Mouse (Mus musculus) limb, embryonic 14.5 days (tissue): Measurements from ENCODE around the gene Dhx16. TPM values are rescaled to one million over a fixed set of nuclear protein-coding genes. Genes with fewer than 3 reads are reported as not detected.

ENCODE experiments used
- ATAC-seq: fragments of 200-750 bp; cut with Nextera tagmentation; 2 replicates; pipeline ENCODE4 v1.8.0; 2017; ENCODE audit warnings: low read depth, moderate number of reproducible peaks, moderate TSS enrichment; ENCODE audit not compliant: low FRiP score
- DNase-seq: peaks from one replicate; pipeline ENCODE4 v3.0.0-alpha.2; 2015; ENCODE audit warnings: low spot score
- H3K27ac ChIP-seq: fragments of 300-500 bp; sonication (generic); replicated peaks from 2 replicates; pipeline ENCODE4 v1.5.1; 2014; ENCODE audit warnings: low read depth, mild to moderate bottlenecking, low read length, moderate library complexity, mixed read lengths
- H3K27me3 ChIP-seq: fragments of 300-500 bp; sonication (generic); 2 replicates; pipeline ENCODE4 v1.6.1; 2014; ENCODE audit warnings: low read length, mixed read lengths; ENCODE audit not compliant: control insufficient read depth, insufficient read depth
- H3K36me3 ChIP-seq: fragments of 300-500 bp; sonication (generic); 2 replicates; pipeline ENCODE4 v1.6.1; 2014; ENCODE audit warnings: mild to moderate bottlenecking, low read length, moderate library complexity, mixed read lengths; ENCODE audit not compliant: control insufficient read depth, insufficient read depth
- H3K4me1 ChIP-seq: fragments of 300-500 bp; sonication (generic); 2 replicates; pipeline ENCODE4 v1.6.1; 2014; ENCODE audit warnings: antibody characterized with exemption, low read length, mixed read lengths; ENCODE audit not compliant: control insufficient read depth, insufficient read depth
- H3K4me2 ChIP-seq: fragments of 300-500 bp; sonication (generic); replicated peaks from 2 replicates; pipeline ENCODE4 v1.6.1; 2014; ENCODE audit warnings: low read depth, mild to moderate bottlenecking, low read length, moderate library complexity; ENCODE audit not compliant: severe bottlenecking
- H3K4me3 ChIP-seq: fragments of 300-500 bp; sonication (generic); replicated peaks from 2 replicates; pipeline ENCODE4 v1.5.1; 2014; ENCODE audit warnings: low read length
- H3K9ac ChIP-seq: fragments of 300-500 bp; sonication (generic); 2 replicates; pipeline ENCODE4 v1.6.1; 2014; ENCODE audit warnings: mild to moderate bottlenecking, low read depth, low read length, moderate library complexity; ENCODE audit not compliant: severe bottlenecking
- H3K9me3 ChIP-seq: fragments of 300-500 bp; sonication (generic); 2 replicates; pipeline ENCODE4 v1.6.1; 2016; ENCODE audit warnings: low read length; ENCODE audit not compliant: control insufficient read depth
- POLR2A ChIP-seq: fragments of 200-500 bp; IDR thresholded peaks from 2 replicates; pipeline ENCODE4 v1.8.0; 2012; ENCODE audit warnings: inconsistent platforms, mild to moderate bottlenecking, moderate library complexity, borderline replicate concordance; ENCODE audit not compliant: insufficient read depth, insufficient read length; ENCODE audit errors: extremely low read depth
- WGBS: fragments of 180-500 bp; shearing (Covaris S2); extraction: QIAGEN DNeasy Blood & Tissue Kit; methylation state at CpG from one replicate; pipeline ENCODE4 v1.1.7; 2014; 5-methylcytosine and 5-hydroxymethylcytosine counted together
- polyA plus RNA-seq, 2 experiments: library from polyadenylated mRNA; depleted of rRNA in 1 of 2; stranded (reverse) in 1 of 2; unstranded in 1 of 2; fragments of >200 nt; fragmentation: Nextera tagmentation in 1 of 2; extraction: Ambion mirVana in 1 of 2; gene quantifications; 2 replicates each; pipeline versions ENCODE4 v1.2.1 to v1.2.3; 2012 to 2014

Dhx16 gene
- polyA plus RNA-seq, 2 experiments, result 40.0 to 78.6 TPM

DNA sequence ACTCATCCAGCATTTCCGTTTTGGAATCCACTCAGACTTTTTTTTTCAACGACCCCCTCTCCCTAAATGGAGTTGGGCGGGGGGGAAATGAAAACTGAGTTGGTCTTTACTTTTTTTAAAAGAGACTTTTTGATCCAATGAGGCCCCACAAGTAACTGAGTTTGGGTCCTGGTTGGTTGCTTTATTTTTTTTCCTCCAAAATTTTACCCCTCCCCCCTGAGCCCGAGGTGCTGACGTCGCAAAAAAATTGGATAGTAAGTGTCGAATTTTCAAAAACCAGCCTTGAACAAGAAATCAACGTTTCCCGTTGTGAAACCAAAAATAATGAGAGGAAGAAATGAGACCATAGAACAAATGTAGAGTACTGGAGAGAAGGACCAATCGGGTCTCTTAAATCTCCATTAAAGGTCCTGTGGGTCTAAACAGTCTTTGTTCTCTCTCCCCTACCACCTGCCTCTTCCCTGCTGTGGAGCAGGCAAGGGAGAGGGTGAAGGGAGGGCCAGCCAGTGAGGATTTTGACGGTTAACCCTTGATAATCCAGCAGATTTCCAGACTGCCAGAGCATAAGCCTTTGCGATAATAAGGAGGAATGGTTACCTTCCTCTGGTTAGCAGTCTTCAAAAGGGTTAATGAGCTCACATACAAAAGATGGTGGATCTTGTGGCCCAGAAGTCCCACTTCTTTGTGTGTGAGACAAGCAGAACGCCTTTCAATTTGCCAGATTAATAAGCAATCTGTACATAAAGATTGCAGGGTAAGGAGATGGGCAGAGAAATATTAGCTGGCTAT is 38.0 kb downstream of the Dhx16 start:
- 1% methylated on average over 13 of the region's 13 CpGs for WGBS
- Histone ChIP-seq H3K36me3 (peaks cover 37% of the 10 kb centered on the region), H3K4me3 (peak overlapping the region; percentile 74), H3K27me3 (no peaks in the 10 kb centered on the region), H3K4me2 (peak overlapping the region; percentile 77), H3K4me1 (peaks cover 17% of the 10 kb centered on the region), H3K27ac (peak overlapping the region; percentile 97), H3K9ac (peak overlapping the region; percentile 98), H3K9me3 (no peaks in the 10 kb centered on the region)
- TF ChIP-seq POLR2A, result peak; percentile 34; the same call in 1 of the 2 replicates
- DNase-seq (peak; percentile 84), ATAC-seq (no peak; the same call in 1 of the 2 replicates)

DNA sequence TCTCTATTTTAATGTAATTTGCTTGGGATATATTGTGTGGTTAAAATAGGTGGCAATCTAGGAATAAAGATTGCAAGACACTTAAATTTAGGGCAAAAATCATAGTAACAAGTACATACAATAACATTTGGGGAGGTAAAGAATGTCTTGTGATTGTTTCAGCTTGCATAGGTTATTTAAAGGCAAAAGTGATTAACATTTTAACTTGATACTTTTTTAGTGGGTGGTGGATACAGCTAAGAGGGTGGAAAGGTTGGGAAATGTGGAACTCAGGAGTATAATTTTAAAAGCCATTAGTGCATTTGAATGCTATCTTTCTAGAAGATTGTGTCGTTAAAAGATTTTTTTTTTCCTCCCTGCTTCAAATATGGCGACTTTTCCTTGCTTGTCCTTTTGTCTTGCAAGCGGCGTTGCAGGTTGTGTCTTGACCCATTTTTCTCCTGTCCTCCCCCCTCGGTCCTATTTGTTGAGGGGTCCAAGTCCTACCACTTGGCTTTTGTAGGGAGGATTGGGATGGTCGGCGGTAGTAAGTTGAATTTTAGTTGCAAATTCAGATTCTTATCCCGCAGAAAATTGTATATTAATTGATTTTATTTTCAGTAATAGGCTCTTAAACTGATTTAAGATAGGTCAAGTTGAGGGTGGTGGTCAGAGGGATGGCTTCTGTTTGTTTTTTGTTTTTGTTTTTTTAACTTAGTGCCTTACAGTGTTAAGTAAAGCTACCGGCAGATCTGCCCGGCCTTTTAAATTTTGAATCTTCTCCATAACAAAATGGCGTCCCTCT is 38.8 kb downstream of the Dhx16 start:
- Histone ChIP-seq H3K36me3 (peaks cover 35% of the 10 kb centered on the region), H3K27ac (peak overlapping the region; percentile 97), H3K4me2 (peak overlapping the region; percentile 77), H3K9me3 (no peaks in the 10 kb centered on the region), H3K4me1 (peaks cover 17% of the 10 kb centered on the region), H3K27me3 (no peaks in the 10 kb centered on the region), H3K9ac (peak overlapping the region; percentile 98), H3K4me3 (peak overlapping the region; percentile 74)
- TF ChIP-seq POLR2A, result peak; percentile 49; the same call in 1 of the 2 replicates
- WGBS, result under 1% methylated on average over 11 of the region's 11 CpGs
- peak; percentile 75 for DNase-seq
- ATAC-seq, result no peak

DNA sequence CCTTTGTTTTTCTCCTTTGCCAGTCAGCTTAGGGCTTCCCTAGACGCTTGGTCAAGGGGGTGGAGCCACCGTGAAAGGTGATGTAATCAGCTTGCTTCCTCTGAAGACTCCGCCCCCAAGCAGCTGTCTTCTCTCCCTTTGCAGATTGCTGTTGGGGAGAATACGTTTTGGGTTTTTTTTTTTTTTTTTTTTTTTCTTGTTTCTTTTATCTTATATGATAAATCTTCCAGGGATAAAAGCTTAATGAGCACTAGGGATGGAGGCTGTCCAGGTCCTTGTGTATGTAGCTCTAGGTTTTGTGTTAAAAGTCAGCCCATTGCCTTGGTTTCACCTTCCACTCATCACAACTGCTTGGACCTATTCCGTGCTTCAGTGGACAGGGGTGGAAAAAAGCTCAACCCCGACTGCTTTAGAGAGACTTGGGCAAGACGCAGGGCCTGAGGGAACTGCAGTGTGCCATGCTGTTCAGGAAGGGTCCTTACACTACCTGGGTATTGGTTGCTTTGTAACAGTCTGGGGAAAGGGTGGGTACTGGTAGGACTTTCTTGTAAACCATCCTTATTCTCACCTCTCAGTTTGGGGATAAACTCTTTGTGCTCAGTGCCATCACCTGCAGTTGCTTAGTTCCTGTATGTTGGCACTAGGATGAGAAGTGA is 39.6 kb downstream of the Dhx16 start:
- DNase-seq, result peak; percentile 99
- peak overlapping the region; percentile 97 for H3K27ac ChIP-seq
- H3K9ac ChIP-seq, result peak overlapping the region; percentile 98
- peaks cover 39% of the 10 kb centered on the region for H3K36me3 ChIP-seq
- H3K4me1 ChIP-seq, result peaks cover 17% of the 10 kb centered on the region
- 18% methylated on average over 7 of the region's 7 CpGs for whole genome bisulfite sequencing
- peak; percentile 42; the same call in 1 of the 2 replicates for ATAC-seq
- TF ChIP-seq POLR2A, result 0 out of 2 replicates have a peak, but pooled peaks have one; percentile 32
- H3K4me3 ChIP-seq, result peak overlapping the region; percentile 74
- peak overlapping the region; percentile 77 for H3K4me2 ChIP-seq
- H3K27me3 ChIP-seq, result no peaks in the 10 kb centered on the region
- H3K9me3 ChIP-seq, result no peaks in the 10 kb centered on the region

DNA sequence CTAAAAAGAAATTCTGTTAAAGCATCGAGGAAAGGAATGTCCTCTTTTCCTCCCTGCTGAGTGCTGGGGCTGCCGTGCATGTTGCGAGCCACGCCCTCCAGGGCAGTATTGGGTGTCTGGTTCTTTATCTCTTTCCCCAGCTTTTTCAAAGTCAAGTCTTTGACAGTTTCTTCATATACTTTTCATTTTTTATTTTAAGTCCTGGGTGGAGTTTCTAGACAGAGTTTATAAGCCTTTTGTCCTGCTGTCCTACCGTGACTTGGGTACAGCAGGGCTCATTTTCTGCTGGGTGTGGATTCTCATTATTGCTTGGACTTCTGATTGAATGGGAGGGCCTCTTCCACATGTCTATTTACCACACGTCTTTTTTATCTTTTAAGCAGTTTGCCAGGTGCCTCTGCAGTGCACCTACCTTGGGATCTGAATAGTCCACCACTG is 40.3 kb downstream of the Dhx16 start:
- H3K4me2 ChIP-seq, result peak overlapping the region; percentile 77
- 44% methylated on average over 6 of the region's 6 CpGs for WGBS
- DNase-seq (no peak), ATAC-seq (no peak)
- no peaks in the 10 kb centered on the region for H3K9me3 ChIP-seq
- peak overlapping the region; percentile 74; the same call in 1 of the 2 replicates for H3K4me3 ChIP-seq
- peak overlapping the region; percentile 52 for H3K9ac ChIP-seq
- peaks cover 17% of the 10 kb centered on the region for H3K4me1 ChIP-seq
- H3K27ac ChIP-seq, result peak overlapping the region; percentile 70; the same call in 1 of the 2 replicates
- H3K27me3 ChIP-seq, result no peaks in the 10 kb centered on the region
- TF ChIP-seq POLR2A, result 0 out of 2 replicates have a peak, but pooled peaks have one; percentile 1
- peaks cover 46% of the 10 kb centered on the region for H3K36me3 ChIP-seq
